Mouse (Mus musculus) limb, embryonic 10.5 days (tissue): ENCODE measurements around the gene Btbd35f18. TPM values are rescaled to one million over a fixed set of nuclear protein-coding genes. Genes with fewer than 3 reads are reported as not detected.
"Not testable (repeated sequence)": the region's sequence is repeated elsewhere in the genome, so short reads cannot be mapped to it uniquely, and the experiment has no call there.

Experiments used
- DNase-seq: peaks from one replicate; pipeline ENCODE4 v3.0.0-alpha.2; 2017; ENCODE audit warnings: low spot score
- H3K27ac ChIP-seq: fragments of 300-500 bp; sonication (generic); 2 replicates; pipeline ENCODE4 v1.5.1; 2016; ENCODE audit warnings: mild to moderate bottlenecking
- H3K27me3 ChIP-seq: fragments of 300-500 bp; sonication (generic); 2 replicates; pipeline ENCODE4 v1.6.1; 2016; ENCODE audit warnings: low read depth, mild to moderate bottlenecking; ENCODE audit not compliant: poor library complexity, severe bottlenecking
- H3K36me3 ChIP-seq: fragments of 300-500 bp; sonication (generic); 2 replicates; pipeline ENCODE4 v1.6.1; 2016; ENCODE audit warnings: mild to moderate bottlenecking, moderate library complexity
- H3K4me1 ChIP-seq: fragments of 300-500 bp; sonication (generic); 2 replicates; pipeline ENCODE4 v1.6.1; 2016
- H3K4me3 ChIP-seq: fragments of 300-500 bp; sonication (generic); 2 replicates; pipeline ENCODE4 v1.5.1; 2016; ENCODE audit warnings: mild to moderate bottlenecking, moderate library complexity
- H3K9me3 ChIP-seq: fragments of 300-500 bp; sonication (generic); replicated peaks from 2 replicates; pipeline ENCODE4 v1.6.1; 2016; ENCODE audit warnings: mild to moderate bottlenecking
- WGBS: fragments of 180-500 bp; shearing (Covaris S2); methylation state at CpG from one replicate; pipeline ENCODE4 v1.1.7; 2016; 5-methylcytosine and 5-hydroxymethylcytosine counted together
- polyA plus RNA-seq: library from polyadenylated mRNA; unstranded; fragments of >200 nt; fragmentation: Nextera tagmentation; extraction: Ambion mirVana; gene quantifications from 2 replicates; pipeline ENCODE4 v1.2.1, GENCODE M21; 2016

Btbd35f18 gene
- not detected in 2 replicates for polyA plus RNA-seq

GRCm38 (mm10) chrX:3699933-3700332 lies at the start of gene Btbd35f18:
Gene Btbd35f18 (plus strand): TSS chrX:3700233.
- H3K27ac ChIP-seq, H3K27me3 ChIP-seq, DNase-seq, H3K9me3 ChIP-seq, H3K4me1 ChIP-seq, H3K36me3 ChIP-seq, H3K4me3 ChIP-seq: not testable (repeated sequence)
- no CpG with 5 or more reads among the region's 3 CpGs for WGBS

Other genes with a start within 250 kb of the Btbd35f18 start
- gene Btbd35f10, start 52.7 kb downstream of the Btbd35f18 start, polyA plus RNA-seq = not detected in 2 replicates